Mouse (Mus musculus) liver, adult (tissue): Measurements from ENCODE around the gene Hoxd11.

Experiments used
- GATA4 ChIP-seq: IDR thresholded peaks from 2 replicates; pipeline ENCODE4 v1.6.1; 2014; ENCODE audit warnings: mild to moderate bottlenecking, low read length; ENCODE audit not compliant: insufficient replicate concordance

The Hoxd11 gene

DNA sequence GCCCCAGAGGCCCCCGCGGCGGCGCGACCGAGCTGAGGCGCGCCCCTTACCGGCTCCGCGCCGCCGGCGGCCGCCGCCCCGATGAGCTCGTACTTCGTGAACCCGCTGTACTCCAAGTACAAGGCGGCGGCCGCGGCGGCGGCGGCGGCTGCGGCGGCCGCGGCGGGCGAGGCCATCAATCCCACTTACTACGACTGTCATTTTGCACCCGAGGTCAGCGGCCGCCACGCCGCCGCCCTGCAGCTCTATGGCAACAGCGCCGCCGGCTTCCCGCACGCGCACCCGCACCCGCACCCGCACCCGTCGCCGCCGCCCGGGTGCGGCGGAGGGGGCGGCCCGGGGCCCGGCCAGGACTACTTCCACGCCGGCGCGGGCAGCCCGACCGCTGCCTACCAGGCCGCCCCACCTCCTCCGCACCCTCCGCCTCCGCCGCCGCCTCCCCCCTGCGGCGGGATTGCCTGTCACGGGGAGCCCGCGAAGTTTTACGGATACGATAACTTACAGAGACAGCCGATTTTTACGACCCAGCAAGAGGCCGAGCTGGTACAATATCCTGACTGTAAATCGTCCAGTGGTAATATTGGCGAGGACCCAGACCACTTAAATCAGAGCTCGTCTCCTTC is 26.2 kb downstream of the Hoxd11 start:
- no peak for TF ChIP-seq GATA4

DNA sequence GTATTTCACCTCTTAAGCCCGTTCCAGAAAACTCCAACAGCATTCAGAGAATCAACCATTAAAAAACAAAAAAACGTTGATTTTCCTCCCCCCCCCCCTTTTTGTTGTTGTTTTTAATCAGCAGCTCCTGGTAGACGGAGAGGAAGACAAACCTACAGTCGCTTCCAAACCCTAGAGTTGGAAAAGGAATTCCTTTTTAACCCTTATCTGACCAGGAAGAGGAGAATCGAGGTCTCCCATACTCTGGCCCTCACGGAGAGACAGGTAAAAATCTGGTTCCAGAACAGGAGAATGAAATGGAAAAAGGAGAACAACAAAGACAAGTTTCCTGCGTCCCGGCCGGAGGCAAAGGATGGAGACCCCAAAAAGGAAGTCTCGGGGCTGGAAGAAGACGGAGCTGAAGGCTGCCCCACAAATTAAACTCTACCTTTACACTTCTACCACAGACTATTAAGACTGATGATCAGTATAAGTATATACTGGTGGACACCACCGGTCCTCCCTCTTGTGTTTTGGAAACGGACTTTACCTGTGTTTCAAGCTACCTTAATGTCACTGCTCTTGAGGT is 27.1 kb downstream of the Hoxd11 start:
- TF ChIP-seq GATA4 = no peak

DNA sequence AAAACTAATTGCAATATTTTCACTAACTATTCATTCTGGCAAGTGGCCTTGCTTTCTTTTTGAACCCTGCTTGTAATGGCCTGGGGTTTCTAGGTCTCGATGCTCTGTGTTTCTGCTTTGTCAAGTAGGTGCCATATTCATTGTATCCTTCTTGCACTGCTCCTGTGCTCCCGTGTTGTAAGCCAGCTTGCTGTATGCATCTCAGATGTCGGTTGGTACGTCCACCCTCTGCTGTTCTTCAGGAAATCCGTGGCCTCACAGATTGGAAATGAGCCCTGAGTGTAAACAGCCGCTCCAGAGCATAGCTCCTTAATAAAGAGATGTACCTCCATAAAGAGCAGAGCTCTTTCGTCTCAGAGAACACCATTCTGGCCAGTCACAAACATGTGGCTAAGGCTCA is 28.2 kb downstream of the Hoxd11 start:
- TF ChIP-seq GATA4 = no peak

DNA sequence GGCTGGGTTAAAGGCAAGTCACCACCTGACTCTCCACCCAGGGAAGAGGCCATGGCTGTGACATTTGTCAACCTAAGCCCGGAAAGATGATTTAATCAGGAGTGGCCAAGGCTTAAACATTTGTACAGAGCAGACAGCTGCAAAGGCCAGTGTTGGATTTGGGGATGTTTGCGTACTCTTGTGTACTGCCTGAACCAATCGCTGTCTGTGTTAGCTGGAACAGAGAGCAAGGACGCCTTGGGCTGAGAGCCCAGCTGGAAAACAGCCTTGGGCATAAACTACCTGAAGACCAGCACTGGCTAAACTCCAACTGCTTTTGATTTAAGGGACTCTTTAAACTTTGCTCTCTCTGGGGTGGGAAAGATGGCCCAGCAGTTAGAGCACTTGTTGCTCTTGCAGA is 29.3 kb downstream of the Hoxd11 start:
- TF ChIP-seq GATA4 = no peak

DNA sequence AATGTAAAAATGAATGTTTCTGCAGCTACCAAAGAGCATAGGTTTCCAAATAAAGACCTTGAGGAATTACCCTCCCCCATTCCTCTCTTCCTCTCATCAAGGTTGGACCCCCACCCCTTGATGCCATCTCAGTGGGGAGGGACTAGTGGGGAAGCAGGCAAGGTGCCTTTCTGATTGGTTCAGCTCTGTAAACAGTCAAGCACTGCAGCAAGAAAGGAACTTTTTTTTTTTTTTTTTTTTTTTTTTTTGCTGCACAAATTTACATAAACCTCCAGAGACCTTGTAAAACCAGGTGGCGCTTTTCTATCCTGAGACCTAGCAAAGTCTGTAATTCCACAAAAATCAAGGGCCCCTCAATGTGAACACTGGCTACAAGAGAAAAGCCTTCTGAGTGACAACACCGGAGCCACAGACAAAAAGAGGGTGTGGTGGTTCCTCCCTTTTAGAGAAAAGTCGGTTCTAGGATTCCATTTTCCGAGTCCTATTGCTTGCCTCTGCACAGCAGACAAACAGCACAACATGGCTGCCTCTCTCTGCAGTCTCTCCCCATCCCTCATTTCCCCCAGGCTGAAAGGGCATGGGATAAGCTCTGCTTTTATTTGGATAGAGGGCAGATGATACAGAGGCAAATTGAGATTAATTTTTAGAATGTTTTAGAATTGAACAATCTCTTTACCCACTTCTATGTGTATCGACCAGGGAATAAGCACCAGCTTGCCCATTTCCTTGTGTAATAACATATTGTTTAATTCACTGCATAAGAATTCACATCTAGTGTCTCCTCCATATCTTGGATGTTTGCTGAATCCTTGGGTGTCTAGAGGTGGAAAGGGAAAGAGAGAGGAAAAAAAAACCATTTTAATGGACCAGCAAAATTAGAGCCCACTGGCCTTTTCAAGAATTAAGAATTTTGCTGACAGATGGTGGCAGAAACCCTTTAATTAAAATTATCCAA is 30.4 kb downstream of the Hoxd11 start:
- no peak for TF ChIP-seq GATA4

DNA sequence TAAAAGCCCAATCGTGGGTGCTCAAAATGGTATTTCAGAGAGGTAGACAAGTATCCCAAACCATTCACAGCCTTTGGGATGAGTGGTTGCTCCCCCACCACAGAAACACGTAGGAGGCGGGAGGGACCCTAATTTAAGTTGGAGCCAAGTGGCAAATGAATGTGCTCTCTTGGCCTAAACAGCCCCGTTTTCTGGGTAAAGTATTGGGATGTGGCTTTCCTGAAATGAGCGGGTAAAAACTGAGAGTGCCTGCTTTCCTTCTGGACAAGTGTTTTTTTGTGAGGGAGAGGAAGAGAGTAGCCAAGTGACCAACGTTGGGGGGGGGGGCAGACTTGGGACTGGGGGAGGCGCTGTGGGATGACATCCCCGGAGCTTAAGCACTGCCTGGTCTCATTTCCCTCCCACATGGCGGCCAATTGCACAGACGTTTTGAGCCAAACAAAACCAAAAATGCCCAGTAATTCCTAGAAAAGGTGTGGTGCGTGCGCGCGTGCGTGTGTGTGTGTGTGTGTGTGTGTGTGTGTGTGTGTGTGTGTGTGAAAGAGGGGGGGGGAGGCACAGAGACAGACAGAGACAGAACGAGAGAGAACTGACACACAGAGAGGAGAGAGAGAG is 31.7 kb downstream of the Hoxd11 start:
- TF ChIP-seq GATA4 = no peak

DNA sequence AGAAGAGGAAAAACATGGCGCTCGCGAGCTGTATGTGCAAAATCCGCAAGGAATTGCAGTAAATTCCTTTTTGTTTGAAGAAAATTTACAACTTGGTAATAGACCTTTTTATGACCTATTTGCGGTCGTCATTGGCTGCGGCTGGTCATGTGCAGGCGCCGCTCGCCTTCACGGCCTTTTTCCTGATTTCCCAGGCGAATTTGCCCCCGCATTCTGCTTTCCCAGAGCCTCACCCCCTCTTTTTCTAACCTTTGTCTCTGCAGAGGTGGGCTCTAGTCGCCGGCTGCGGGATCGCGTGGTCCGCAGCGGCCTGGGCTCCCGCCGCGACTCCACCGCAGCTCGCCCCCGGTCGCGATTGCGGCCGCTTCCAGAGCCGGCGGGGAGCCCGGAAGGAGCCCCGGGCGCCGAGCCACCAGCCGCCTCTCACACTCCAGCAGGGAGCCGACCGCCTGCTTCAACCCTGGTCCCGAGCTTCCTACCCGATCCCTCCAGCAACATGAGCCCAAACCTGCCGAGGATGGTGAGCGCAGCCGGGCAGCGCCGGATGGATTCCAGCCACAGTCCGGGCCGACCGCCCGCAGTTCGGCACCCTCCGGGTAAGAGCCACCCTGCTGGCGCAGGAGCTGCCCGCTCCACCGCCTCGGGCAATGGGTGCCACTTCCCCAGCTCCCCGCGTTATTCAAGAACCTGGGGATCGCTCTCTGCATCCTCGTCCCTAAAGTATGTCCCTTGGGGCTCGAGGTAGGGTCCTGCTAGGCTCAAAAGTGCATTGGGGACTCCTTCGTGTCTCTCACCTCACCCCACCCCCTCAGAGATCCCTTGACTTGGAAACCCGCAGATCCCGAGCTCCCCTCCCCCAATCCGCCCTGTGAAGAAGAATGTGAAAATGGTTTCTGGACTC is 32.6 kb downstream of the Hoxd11 start, which contains the start of the genes Hoxd3 and Hoxd4:
Gene Hoxd3 (plus strand): TSS at position 207 of the 901 bp plus-strand sequence.
Gene Hoxd4 (plus strand): TSS at position 209 of the 901 bp plus-strand sequence.
- no peak for TF ChIP-seq GATA4

DNA sequence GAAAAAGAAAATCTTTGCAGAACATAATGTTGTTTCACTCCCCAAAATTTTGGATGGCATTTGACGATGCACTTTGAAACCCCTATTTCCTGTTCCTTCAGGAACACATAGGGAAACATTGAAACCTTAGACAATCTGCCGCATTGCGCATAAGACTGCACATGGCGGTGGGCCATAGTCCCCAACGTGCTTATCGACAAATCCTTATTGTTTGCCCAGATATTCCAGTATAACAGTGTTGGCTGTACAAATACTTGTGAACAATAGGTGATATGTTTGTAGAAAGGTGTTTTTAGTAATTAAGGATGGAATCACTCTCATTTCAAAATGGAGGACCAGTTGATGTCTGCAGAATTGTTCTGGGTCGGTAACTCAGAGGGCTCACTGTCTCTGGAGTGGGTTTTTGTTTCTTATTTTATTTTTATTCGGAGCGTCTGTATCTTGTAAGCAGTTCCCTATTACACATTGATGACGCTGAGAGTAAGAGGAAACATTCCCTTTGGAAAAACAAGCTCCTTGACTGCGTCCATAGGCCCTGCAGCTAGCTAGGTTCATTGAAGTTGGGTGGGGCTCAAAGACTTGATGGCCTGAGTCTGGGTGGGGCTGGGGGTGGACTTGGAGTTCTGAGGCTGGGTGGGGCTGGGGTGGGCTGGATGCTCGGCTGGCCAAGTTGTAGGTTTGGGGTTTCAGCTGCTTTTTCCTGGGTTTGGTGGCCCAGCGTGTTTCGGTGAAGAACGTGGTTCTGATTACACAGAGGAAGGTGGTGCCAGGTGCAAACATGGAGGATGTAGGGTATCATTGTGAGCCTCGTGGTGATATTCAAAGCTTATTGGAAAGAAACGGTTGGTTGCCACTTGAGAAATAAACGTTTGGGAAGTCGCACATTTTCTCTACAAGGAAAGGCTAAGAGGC is 34.1 kb downstream of the Hoxd11 start:
- TF ChIP-seq GATA4 = no peak

DNA sequence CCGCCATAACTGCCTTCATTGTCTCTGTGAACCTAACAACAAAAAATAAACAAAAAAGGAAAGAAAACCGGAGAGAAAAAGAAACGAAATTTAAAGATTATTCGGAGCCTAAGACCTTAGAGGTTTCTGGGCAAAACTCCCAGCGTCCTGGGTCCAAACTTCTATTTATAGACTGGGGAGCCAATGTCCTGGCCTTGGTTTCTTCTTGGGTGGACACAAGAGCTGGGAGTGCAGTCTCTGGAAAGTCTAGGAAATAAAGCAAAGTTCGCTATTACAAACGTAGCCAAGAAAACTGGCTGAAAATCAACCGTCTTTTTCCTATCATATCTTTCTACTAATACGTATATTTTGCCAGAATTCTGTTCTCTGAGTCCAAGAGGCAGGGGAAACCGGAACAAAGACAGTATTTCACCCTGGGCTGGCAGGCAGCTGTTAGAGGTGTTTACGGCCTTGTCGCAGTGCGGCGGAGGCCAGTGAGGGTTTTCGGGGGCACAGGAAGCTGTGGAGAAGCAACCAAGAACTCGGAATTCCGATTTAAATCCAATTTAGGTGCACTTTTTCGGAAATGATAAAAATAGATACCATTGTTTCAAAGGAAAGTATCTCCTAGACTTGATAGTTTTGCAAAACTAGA is 34.9 kb downstream of the Hoxd11 start:
- TF ChIP-seq GATA4 = no peak

DNA sequence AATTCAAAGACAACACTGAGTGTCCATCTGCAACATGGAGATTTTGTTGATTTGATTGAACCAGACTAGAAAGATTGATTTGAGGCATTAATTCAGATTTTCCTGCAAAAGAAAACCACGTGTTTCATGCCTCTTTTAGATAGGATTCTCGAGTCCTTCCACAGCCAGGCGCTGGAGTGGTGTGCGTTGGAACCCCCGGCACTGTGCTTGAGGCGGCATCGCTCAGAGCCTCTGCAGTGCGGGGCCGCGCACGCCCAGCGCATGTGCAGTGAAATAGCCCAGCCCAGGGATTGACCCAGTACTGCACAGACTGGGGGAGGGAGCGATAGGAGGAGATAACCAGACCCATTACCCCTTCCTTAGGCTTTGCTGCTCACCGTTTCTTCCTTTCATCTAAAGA is 35.5 kb downstream of the Hoxd11 start:
- TF ChIP-seq GATA4 = no peak

DNA sequence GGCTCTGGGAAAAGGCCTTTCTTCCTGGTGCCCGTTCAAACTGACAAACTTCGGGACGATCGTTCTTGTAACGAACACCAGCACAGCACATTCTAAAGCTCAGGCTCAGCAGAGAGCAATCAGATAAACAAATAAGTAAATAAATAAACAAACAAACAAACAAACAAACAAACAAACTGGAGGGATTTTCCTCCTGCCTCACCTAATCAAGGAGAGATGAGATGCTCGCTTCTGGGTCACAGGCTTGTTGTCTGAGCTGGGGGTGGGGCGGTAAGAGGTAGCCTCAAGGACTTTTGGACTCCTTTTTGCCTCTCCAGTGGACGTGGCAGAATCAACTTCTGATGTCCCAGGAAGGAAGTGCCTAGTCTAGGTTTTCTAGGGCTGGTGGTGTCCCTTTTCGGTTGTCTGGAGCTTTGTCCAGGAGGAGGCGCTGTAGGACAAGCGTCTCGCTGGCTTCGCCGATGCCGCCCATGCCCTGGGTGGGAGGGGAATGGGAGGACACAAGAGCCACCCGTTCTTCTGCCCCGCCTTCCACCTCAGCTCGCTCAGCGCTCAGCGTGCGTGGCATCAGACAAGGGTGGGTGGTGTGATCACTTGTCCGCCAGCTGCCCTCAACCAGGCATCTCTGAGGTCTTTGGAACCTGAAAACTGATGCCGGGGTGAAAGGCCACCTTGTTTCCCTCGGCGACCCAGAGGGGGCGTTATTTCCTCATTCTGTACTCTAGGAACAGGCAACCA is 36.3 kb downstream of the Hoxd11 start:
- TF ChIP-seq GATA4 = no peak

DNA sequence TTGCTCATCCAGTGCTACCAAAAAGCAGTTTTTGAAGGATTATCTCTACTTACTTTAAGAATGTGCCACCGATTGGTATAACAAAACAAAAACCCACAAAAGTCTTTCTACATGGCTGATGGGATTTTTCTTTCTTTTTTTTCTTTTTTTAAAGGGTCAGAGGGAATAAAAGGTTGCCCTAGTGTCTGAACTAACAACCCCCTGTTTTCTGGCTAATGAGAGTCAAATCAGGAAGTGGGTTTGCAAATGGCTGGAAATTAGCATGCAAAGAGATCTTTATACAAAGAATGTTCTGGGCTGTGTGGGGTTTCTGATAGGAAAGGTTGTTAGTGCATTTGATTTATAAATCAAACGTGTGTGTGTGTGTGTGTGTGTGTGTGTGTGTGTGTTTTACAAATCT is 41.0 kb downstream of the Hoxd11 start:
- TF ChIP-seq GATA4 = no peak

DNA sequence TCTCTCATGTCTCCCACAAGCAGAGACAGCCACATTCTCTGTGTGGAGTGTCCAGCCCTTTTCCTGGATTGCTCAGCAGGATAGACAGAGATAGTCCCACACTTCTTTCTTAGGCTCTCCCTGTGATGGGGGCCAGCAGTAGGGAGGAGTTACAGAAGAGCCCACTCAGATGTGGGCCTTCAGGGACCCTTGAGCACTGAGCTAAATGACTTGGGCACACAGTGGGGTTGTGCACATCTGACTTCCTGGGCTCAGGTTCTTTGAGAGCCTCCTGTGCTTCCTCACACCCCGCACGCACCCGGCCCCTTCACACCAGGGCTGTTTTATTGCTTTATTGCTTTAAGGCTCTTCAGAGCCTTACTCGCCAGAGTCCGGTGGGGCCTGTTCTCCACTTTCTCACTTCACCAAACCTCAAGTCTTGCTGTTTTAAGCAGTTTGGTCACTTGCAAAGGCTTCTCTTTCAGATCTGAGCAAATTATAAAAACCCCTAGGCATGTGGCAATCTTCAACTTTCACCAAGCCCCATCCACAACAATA is 41.7 kb downstream of the Hoxd11 start:
- TF ChIP-seq GATA4 = no peak
